Mouse (Mus musculus) left cerebral cortex, postnatal 14 days (tissue): ENCODE data around the gene Odf3l1. TPM values are rescaled to one million over a fixed set of nuclear protein-coding genes. Genes with fewer than 3 reads are reported as not detected.
A peak's percentile ranks its signal among the peaks of the same experiment; 100 is the strongest.

ENCODE experiments used
- DNase-seq, 2 experiments: peaks; one replicate each; pipeline ENCODE4 v3.0.0; 2021 to 2022; ENCODE audit warnings: low spot score in 2 of 2, mixed read lengths in 1 of 2
- intact Hi-C: fragments of 180-260 bp; cut with DNase I; formaldehyde crosslinking; loops from one replicate; pipeline ENCODE4 v1.15.1; 2025
- total RNA-seq, 2 experiments: library from RNA; stranded (reverse); gene quantifications; 2 replicates each; pipeline ENCODE4 v1.2.3; 2021

Odf3l1 gene
- total RNA-seq, 2 experiments from 2014 or later, result not detected

GRCm38 (mm10) chr9:56884328-56884727 is 19.8 kb upstream of the Odf3l1 start:
- no peak for DNase-seq

GRCm38 (mm10) chr9:56883470-56883869 is 19.0 kb upstream of the Odf3l1 start:
- intact Hi-C loops, result no loop called here
- no peak for DNase-seq

More at GRCm38 (mm10) chr9:56884328-56884727, 19.8 kb upstream of the Odf3l1 start:
- intact Hi-C loops, result no loop called here

- no peak for DNase-seq
- intact Hi-C loops, result no loop called here
Measured at GRCm38 (mm10) chr9:56882818-56883217, 18.3 kb upstream of the Odf3l1 start.

GRCm38 (mm10) chr9:56882283-56882682 is 17.8 kb upstream of the Odf3l1 start:
- intact Hi-C loops, result no loop called here
- DNase-seq, result no peak

- intact Hi-C loops, result no loop called here
- DNase-seq, result no peak
Measured at GRCm38 (mm10) chr9:56881539-56882082, 17.1 kb upstream of the Odf3l1 start.

GRCm38 (mm10) chr9:56880790-56881189 is 16.3 kb upstream of the Odf3l1 start:
- DNase-seq, result no peak
- intact Hi-C loops, result no loop called here

GRCm38 (mm10) chr9:56877284-56877683 is 12.8 kb upstream of the Odf3l1 start:
- intact Hi-C loops, result no loop called here
- DNase-seq, result no peak

- DNase-seq, result peak; percentile 43 to 51
- intact Hi-C loops, result no loop called here
Measured at GRCm38 (mm10) chr9:56876784-56877183, 12.3 kb upstream of the Odf3l1 start.

GRCm38 (mm10) chr9:56873097-56873496 is 8.6 kb upstream of the Odf3l1 start:
- DNase-seq, result no peak
- intact Hi-C loops, result no loop called here

- intact Hi-C loops, result no loop called here
- no peak for DNase-seq
Measured at GRCm38 (mm10) chr9:56872105-56872903, 7.8 kb upstream of the Odf3l1 start.

GRCm38 (mm10) chr9:56871191-56871590 is 6.7 kb upstream of the Odf3l1 start:
- no peak for DNase-seq
- intact Hi-C loops, result no loop called here

- intact Hi-C loops, result no loop called here
- DNase-seq, result no peak
Measured at GRCm38 (mm10) chr9:56870778-56871177, 6.3 kb upstream of the Odf3l1 start.

- intact Hi-C loops, result no loop called here
- peak; percentile 59 to 85 for DNase-seq
Measured at GRCm38 (mm10) chr9:56869552-56869951, 5.1 kb upstream of the Odf3l1 start.

GRCm38 (mm10) chr9:56868292-56868691 is 3.8 kb upstream of the Odf3l1 start:
- DNase-seq, result peak; percentile 79 to 94
- intact Hi-C loops, result no loop called here

GRCm38 (mm10) chr9:56866430-56866829 is 2.0 kb upstream of the Odf3l1 start:
- intact Hi-C loops, result no loop called here
- DNase-seq, result no peak

- intact Hi-C loops, result no loop called here
- DNase-seq, result no peak
Measured at GRCm38 (mm10) chr9:56865673-56866400, 1.4 kb upstream of the Odf3l1 start.

GRCm38 (mm10) chr9:56864832-56865231 is 353 bp upstream of the Odf3l1 start, which contains the start of gene Cspg4:
Gene Cspg4, plus strand, starts transcription at chr9:56865033.
- DNase-seq, result peak in 1 of 2 experiments; percentile 37
- intact Hi-C loops, result no loop called here

GRCm38 (mm10) chr9:56862863-56863262 is 1.6 kb downstream of the Odf3l1 start:
- no peak for DNase-seq
- intact Hi-C loops, result no loop called here

- DNase-seq, result no peak
- intact Hi-C loops, result no loop called here
Measured at GRCm38 (mm10) chr9:56860486-56861269, 3.8 kb downstream of the Odf3l1 start.

- DNase-seq, result no peak
- intact Hi-C loops, result no loop called here
Measured at GRCm38 (mm10) chr9:56860035-56860434, 4.4 kb downstream of the Odf3l1 start.
